Mouse (Mus musculus): ENCODE measurements around the gene Gm49333. TPM values are rescaled to one million over a fixed set of nuclear protein-coding genes. Genes with fewer than 3 reads are reported as not detected.

Gm49333 gene
- polyA plus RNA-seq, 1 experiment from 2014 or later = not detected

DNA sequence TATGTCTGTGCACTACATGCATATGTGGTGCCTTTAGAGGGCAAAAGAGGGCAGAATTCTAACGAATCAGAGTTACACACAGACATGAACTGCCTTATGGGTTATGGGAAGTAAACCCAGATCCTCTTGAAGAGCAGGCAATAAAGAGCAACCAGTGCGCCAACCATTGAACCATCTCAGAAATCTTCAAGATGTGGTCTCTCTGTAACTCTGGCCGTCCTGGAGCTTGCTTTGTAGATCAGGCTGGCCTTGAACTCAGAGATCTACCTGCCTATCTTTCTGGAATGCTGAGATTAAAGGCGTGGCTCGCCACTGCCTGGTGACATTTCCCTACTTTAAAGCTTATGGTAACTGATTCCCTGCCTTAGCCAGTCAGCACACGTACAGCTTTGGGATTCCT, 60.5 kb downstream of the Gm49333 start:
- H3K36me3 ChIP-seq = peaks cover 26% of the 10 kb centered on the region
- H3K27ac ChIP-seq = no peak overlapping the region
- peaks cover 24% of the 10 kb centered on the region for H3K4me1 ChIP-seq (replicated peaks)
- H3K27me3 ChIP-seq = no peaks in the 10 kb centered on the region
- peak overlapping the region; percentile 98 for H3K4me3 ChIP-seq (replicated peaks)
- peak overlapping the region; percentile 46; the same call in 1 of the 2 replicates for H3K9ac ChIP-seq (replicated peaks)
- no peaks in the 10 kb centered on the region for H3K9me3 ChIP-seq
- H3K4me2 ChIP-seq (replicated peaks) = peak overlapping the region; percentile 98
- ATAC-seq = no peak
- 29% methylated on average over 6 of the region's 6 CpGs for WGBS

DNA sequence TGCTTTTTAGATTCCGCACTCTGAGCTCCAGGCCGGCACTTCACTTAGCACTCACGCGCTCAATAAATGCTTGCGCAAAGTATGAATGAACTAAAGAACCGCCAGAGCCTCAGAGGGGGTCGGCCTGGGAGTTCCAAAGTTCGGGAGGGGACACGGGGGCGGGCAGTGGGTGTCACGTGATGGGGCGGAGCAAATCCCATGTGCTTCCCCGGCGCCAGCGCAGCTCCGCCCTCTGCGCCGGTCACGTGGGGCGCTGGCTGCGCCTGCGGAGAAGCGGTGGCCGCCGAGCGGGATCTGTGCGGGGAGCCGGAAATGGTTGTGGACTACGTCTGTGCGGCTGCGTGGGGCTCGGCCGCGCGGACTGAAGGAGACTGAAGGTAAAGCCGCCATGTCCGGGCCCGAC, 61.1 kb downstream of the Gm49333 start:
- peaks cover 32% of the 10 kb centered on the region for H3K36me3 ChIP-seq
- H3K27me3 ChIP-seq = no peaks in the 10 kb centered on the region
- 0% methylated on average over 31 of the region's 38 CpGs for WGBS
- peak overlapping the region; percentile 98 for H3K4me3 ChIP-seq (replicated peaks)
- H3K4me2 ChIP-seq (replicated peaks) = peak overlapping the region; percentile 98
- H3K9ac ChIP-seq (replicated peaks) = peak overlapping the region; percentile 98
- peaks cover 24% of the 10 kb centered on the region for H3K4me1 ChIP-seq (replicated peaks)
- peak overlapping the region; percentile 91 for H3K27ac ChIP-seq
- H3K9me3 ChIP-seq = no peaks in the 10 kb centered on the region
- peak; percentile 98 for ATAC-seq

DNA sequence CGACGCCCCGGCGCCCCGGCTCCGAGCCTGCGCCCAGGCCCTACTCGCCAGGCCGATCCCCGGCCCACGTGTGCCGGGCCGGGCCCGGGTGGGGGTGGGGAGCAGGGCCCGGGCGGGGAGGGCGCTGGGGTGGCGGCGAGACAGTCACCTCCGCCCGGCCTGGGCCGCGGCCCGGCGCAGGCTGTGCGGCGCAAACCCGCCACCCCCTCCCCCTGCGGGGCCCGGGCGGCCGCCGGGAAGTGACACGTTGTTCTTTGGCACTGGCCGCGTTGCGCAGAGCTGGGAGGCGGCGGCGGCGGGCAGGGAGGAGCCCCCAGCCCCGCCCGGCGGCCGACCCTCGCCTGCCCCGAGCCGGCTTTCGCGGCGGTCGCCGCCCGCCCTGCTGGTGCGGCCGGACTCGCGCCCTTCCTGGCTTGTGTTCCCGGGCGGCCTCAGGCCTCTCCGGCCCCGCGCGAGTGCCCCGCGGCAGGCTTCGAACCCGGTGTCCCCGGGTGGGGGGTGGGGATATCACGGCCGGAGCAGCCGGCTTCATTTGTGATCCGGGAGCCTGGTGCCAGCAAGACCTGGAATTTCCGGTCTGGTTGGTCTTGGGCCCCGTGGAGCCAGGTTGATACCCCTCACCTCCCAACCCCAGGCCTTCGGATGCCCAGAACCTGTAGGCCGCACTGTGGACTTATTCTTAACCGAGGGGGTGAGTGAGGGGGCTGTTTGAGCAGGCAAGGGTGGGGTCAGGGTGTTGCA, 61.7 kb downstream of the Gm49333 start:
- peak overlapping the region; percentile 91 for H3K27ac ChIP-seq
- H3K27me3 ChIP-seq = no peaks in the 10 kb centered on the region
- WGBS = 0% methylated on average over 33 of the region's 78 CpGs
- ATAC-seq = peak; percentile 35
- no peaks in the 10 kb centered on the region for H3K9me3 ChIP-seq
- peak overlapping the region; percentile 98 for H3K9ac ChIP-seq (replicated peaks)
- peaks cover 24% of the 10 kb centered on the region for H3K4me1 ChIP-seq (replicated peaks)
- peak overlapping the region; percentile 98 for H3K4me3 ChIP-seq (replicated peaks)
- peaks cover 38% of the 10 kb centered on the region for H3K36me3 ChIP-seq
- peak overlapping the region; percentile 98 for H3K4me2 ChIP-seq (replicated peaks)

DNA sequence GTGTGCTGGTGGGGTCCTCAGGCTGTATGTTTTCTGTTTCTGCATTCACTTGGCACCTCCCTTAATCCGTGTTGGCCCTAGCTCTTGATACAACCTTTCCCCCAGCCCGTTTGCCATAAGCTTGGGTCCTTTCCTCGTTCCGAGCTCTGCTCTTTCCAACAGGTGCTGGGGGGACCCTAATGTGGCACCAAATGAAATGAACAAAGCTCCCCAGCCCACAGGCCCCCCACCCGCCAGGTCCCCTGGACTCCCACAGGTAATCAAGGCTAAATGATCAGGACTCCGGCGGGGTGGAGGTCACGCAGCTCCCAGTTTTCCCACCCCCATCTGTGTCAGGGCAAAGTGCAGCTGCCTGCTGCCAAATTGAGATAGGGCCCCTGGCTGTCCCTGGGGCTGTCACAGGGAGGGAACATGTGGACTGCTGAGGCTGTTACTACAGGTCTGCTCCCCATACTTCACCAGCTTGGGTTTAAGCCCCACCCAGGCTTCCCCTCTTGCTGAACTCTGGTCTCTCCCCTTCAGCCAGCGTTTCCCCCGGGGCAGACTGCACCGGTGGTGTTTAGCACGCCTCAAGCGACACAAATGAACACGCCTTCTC, 62.4 kb downstream of the Gm49333 start:
- H3K27me3 ChIP-seq = no peaks in the 10 kb centered on the region
- no peaks in the 10 kb centered on the region for H3K9me3 ChIP-seq
- peak overlapping the region; percentile 98 for H3K9ac ChIP-seq (replicated peaks)
- peak overlapping the region; percentile 98 for H3K4me2 ChIP-seq (replicated peaks)
- no peak for ATAC-seq
- peaks cover 24% of the 10 kb centered on the region for H3K4me1 ChIP-seq (replicated peaks)
- peaks cover 45% of the 10 kb centered on the region for H3K36me3 ChIP-seq
- peak overlapping the region; percentile 98 for H3K4me3 ChIP-seq (replicated peaks)
- WGBS = 15% methylated on average over 14 of the region's 14 CpGs
- H3K27ac ChIP-seq = peak overlapping the region; percentile 91; the same call in 1 of the 2 replicates

DNA sequence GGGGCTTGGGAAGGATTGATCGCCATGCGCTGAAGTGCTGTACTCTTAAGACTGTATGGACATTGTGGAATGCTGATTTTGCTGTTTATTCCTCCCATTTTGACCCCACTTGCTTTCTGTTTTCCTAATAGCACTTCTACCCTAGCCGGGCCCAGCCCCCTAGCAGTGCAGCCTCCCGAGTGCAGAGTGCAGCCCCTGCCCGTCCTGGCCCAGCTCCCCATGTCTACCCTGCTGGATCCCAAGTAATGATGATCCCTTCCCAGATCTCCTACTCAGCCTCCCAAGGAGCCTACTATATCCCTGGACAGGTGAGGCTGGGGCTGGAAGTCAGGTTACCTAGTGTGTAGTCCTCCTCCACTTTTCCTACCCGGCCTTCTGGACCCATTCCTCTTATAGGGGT, 63.8 kb downstream of the Gm49333 start:
- no peaks in the 10 kb centered on the region for H3K9me3 ChIP-seq
- peaks cover 58% of the 10 kb centered on the region for H3K36me3 ChIP-seq
- 0 out of 2 replicates have a peak overlapping the region, but pooled peaks have one; percentile 98 for H3K4me2 ChIP-seq (replicated peaks)
- H3K27ac ChIP-seq = no peak overlapping the region
- ATAC-seq = no peak
- H3K4me1 ChIP-seq (replicated peaks) = peaks cover 24% of the 10 kb centered on the region
- WGBS = 96% methylated on average over 6 of the region's 6 CpGs
- 0 out of 2 replicates have a peak overlapping the region, but pooled peaks have one; percentile 98 for H3K9ac ChIP-seq (replicated peaks)
- H3K4me3 ChIP-seq (replicated peaks) = 0 out of 2 replicates have a peak overlapping the region, but pooled peaks have one; percentile 7
- H3K27me3 ChIP-seq = no peaks in the 10 kb centered on the region

DNA sequence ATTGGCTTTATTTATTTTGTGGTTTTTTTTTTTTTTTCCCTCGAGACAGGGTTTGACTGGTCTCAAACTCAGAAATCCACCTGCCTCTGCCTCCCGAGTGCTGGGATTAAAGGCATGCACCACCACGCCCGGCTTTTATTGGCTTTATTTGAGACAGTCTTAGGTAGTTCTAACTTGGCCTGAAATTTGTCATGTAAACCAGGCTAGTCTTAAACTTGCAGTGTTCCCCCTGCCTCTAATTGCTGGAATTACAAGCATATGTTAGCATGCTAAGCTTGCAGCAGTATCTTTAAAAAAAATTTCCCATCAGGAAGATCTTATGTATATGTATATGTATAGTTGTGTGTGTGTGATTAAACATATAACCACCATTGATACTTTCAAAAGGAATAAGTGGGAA, 65.3 kb downstream of the Gm49333 start:
- H3K27ac ChIP-seq = no peak overlapping the region
- 89% methylated on average over 4 of the region's 4 CpGs for WGBS
- ATAC-seq = no peak
- no peak overlapping the region for H3K4me3 ChIP-seq (replicated peaks)
- no peak overlapping the region for H3K4me2 ChIP-seq (replicated peaks)
- H3K9me3 ChIP-seq = no peaks in the 10 kb centered on the region
- no peaks in the 10 kb centered on the region for H3K27me3 ChIP-seq
- peaks cover 73% of the 10 kb centered on the region for H3K36me3 ChIP-seq
- H3K4me1 ChIP-seq (replicated peaks) = peaks cover 24% of the 10 kb centered on the region
- H3K9ac ChIP-seq (replicated peaks) = no peak overlapping the region

DNA sequence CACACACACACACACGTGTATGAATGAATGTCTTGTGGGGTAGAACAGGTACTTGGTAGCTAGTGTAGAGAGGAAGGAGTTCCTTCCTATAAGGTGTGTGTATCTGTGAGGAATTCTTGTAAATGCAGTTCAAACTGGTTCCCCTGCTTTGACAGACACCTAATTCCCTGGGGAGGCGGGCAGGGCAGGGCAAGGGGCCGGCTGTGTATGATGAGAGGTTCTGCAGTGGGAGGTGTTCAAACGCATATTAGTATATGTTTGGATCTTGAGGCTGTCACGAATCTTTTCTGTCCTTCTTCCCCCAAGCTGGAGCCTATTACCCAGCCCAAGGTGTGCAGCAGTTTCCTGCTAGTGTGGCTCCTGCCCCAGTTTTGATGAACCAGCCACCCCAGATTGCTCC, 66.0 kb downstream of the Gm49333 start:
- no peak overlapping the region for H3K4me3 ChIP-seq (replicated peaks)
- peaks cover 80% of the 10 kb centered on the region for H3K36me3 ChIP-seq
- H3K9me3 ChIP-seq = no peaks in the 10 kb centered on the region
- H3K4me2 ChIP-seq (replicated peaks) = no peak overlapping the region
- H3K9ac ChIP-seq (replicated peaks) = no peak overlapping the region
- H3K4me1 ChIP-seq (replicated peaks) = peaks cover 20% of the 10 kb centered on the region
- no peak overlapping the region for H3K27ac ChIP-seq
- no peak for ATAC-seq
- H3K27me3 ChIP-seq = no peaks in the 10 kb centered on the region
- whole genome bisulfite sequencing = 91% methylated on average over 5 of the region's 5 CpGs

DNA sequence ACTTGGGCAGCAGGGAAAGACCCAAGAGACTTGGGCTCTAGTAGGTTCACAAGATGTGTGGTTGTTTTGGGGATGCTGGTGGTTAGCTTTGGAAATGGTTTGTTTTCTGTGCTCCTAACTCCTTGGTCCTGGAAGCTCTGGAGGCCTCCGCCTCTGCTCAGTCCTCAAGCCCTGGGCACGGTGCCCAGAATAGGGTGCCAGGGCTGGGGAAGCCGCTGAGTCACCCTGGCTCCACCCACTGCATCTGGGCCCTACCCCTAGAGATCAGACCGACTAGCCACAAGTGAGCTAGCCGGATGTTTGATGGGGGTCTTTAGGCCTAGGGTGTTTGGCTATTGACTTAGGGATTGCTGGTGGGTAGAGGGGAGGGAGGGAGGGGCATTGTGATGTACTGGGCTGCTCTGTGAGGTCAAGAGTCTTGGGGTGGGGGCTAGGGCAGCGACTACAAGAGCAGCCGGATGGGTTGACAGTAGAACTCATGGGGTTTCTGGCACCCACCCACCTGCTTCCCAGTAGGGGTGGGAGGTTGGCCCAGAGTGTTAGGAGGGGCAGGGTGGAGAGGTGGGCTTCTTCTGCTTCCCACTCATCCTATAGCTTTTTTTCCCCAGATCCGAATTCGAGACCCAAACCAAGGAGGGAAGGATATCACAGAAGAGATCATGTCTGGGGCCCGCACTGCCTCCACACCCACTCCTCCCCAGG, 66.7 kb downstream of the Gm49333 start:
- Histone ChIP-seq H3K4me2 (replicated peaks) (no peak overlapping the region), H3K27me3 (no peaks in the 10 kb centered on the region), H3K27ac (no peak overlapping the region), H3K4me3 (replicated peaks) (no peak overlapping the region), H3K36me3 (peaks cover 88% of the 10 kb centered on the region), H3K4me1 (replicated peaks) (peaks cover 20% of the 10 kb centered on the region), H3K9me3 (no peaks in the 10 kb centered on the region), H3K9ac (replicated peaks) (no peak overlapping the region)
- no peak for ATAC-seq
- WGBS = 86% methylated on average over 10 of the region's 10 CpGs

DNA sequence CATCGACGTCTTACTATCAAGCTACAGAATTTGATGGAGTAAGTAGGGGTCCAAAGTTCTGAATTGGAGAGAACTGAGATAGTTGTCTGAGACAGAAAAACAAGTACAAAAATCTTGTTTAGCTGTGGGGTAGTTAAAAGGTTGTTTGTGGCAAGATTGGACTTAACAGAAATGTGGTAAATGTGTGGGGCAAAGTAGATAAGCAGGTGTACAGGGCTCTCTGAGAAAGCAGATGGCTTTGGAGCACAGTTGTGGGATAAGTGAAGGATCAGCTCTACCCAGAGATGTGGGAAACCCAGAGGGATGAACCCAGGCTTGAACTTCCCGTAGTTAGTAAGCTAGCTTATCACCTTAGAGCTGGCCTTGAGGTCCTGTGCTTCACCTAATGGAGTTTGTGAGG, 79.4 kb downstream of the Gm49333 start:
- H3K27me3 ChIP-seq = no peaks in the 10 kb centered on the region
- H3K4me1 ChIP-seq (replicated peaks) = peaks cover 35% of the 10 kb centered on the region
- 93% methylated on average over 3 of the region's 3 CpGs for WGBS
- H3K4me2 ChIP-seq (replicated peaks) = no peak overlapping the region
- H3K36me3 ChIP-seq = peaks cover 66% of the 10 kb centered on the region
- H3K9me3 ChIP-seq = no peaks in the 10 kb centered on the region
- H3K27ac ChIP-seq = no peak overlapping the region
- no peak overlapping the region for H3K9ac ChIP-seq (replicated peaks)
- no peak for ATAC-seq
- H3K4me3 ChIP-seq (replicated peaks) = no peak overlapping the region

DNA sequence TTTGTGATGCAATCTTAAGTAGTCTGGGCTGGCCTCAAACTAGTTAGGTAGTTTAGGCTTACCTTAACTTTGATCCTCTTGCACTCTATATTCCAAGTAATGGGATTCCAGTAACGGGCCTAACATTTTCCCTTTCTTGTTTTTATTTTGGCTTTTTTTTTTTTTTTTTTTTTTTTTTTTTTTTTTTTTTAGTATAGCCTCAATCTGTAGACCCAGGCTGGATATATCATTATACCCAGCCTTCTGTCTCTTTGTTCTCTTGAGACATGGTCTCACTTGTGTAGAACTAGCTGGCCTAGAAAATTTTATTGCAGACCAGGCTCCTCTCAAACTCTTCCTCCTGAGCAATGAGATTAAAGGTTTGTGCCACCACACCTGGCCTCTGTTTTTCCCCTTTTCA, 80.2 kb downstream of the Gm49333 start:
- no peak for ATAC-seq
- Histone ChIP-seq H3K4me1 (replicated peaks) (peaks cover 43% of the 10 kb centered on the region), H3K36me3 (peaks cover 57% of the 10 kb centered on the region), H3K4me3 (replicated peaks) (no peak overlapping the region), H3K27ac (no peak overlapping the region), H3K4me2 (replicated peaks) (no peak overlapping the region), H3K9ac (replicated peaks) (no peak overlapping the region), H3K27me3 (no peaks in the 10 kb centered on the region), H3K9me3 (no peaks in the 10 kb centered on the region)
- WGBS = 96% methylated on average over 1 of the region's 1 CpGs

DNA sequence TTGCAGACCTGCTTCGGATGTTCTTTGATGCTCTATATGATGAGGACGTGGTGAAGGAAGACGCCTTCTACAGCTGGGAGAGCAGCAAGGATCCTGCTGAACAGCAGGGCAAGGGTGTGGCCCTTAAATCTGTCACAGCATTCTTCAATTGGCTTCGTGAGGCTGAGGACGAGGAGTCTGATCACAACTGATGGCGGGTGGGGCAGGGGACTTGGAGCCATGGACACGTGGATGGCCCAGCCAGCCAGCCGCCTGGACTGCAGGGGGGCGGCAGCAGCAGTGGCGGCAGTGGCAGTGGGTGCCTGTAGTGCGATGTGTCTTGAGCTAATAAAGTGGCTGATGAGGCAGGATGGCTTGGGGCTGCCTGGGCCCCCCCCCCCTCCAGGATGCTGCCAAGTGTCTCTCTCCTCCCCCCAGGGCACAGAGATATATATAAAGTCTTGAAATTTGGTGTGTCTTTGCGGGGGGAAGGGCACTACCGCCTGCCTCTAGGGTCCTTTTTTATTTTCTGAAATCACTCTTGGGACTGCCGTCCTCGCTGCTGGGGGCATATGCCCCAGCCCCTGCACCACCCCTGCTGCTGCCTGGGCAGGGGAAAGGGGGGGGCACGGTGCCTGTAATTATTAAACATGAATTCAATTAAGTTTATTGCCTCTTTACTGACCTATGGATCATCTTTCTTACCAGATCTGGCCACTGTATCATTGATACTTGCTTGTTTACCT, 81.0 kb downstream of the Gm49333 start:
- peak overlapping the region; percentile 96 for H3K27ac ChIP-seq

More for the DNA sequence above, 81.0 kb downstream of the Gm49333 start:
- peaks cover 49% of the 10 kb centered on the region for H3K36me3 ChIP-seq
- WGBS = 39% methylated on average over 16 of the region's 16 CpGs
- ATAC-seq = no peak
- H3K4me2 ChIP-seq (replicated peaks) = peak overlapping the region; percentile 76
- no peaks in the 10 kb centered on the region for H3K27me3 ChIP-seq
- H3K4me1 ChIP-seq (replicated peaks) = peaks cover 46% of the 10 kb centered on the region
- H3K9ac ChIP-seq (replicated peaks) = peak overlapping the region; percentile 51; the same call in 1 of the 2 replicates
- no peaks in the 10 kb centered on the region for H3K9me3 ChIP-seq
- peak overlapping the region; percentile 68 for H3K4me3 ChIP-seq (replicated peaks)

Data from midbrain, embryonic 13.5 days (tissue).